Mouse (Mus musculus) thymus, adult 2 months (tissue): ENCODE data around the gene Adora3.

Experiments used
- CTCF ChIP-seq: fragments of 200-500 bp; IDR thresholded peaks from 2 replicates; pipeline ENCODE4 v1.5.1; 2012; ENCODE audit warnings: mild to moderate bottlenecking, control low read depth, low read length, moderate library complexity, borderline replicate concordance; ENCODE audit not compliant: control insufficient read depth, poor library complexity, insufficient read depth; ENCODE audit errors: extremely low read depth
- POLR2A ChIP-seq: fragments of 200-500 bp; IDR thresholded peaks from 2 replicates; pipeline ENCODE4 v1.6.1; 2012; ENCODE audit warnings: mild to moderate bottlenecking, low read length, control low read depth, moderate library complexity; ENCODE audit not compliant: control insufficient read depth, poor library complexity, insufficient read depth; ENCODE audit errors: extremely low read depth

DNA sequence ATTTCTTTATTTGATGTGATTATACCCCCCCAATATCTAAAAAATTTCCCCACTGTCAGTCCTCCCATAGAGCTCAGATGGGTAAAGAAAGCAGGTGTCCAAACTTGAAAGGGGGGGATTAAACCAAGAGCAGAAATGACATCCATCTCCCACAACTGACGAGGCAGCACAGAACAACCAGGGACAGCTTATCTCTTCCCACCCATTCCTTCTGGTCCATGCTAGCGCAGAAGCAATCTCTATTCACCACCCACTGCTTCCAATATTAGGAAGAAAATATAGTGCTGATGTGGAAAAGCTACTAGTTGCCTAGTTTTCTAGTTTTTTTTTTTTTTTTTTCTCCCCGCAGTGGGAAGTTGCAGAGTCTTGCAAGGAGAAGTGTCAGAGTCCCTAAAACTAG is 34.8 kb upstream of the Adora3 start:
- TF ChIP-seq POLR2A (no peak), CTCF (no peak)
